Mouse (Mus musculus): ENCODE data around the gene Gm20425. TPM values are rescaled to one million over a fixed set of nuclear protein-coding genes. Genes with fewer than 3 reads are reported as not detected.
A peak's percentile ranks its signal among the peaks of the same experiment; 100 is the strongest.

Gene Gm20425
- polyA plus RNA-seq, 1 experiment from 2014 or later: 4.7 TPM

DNA sequence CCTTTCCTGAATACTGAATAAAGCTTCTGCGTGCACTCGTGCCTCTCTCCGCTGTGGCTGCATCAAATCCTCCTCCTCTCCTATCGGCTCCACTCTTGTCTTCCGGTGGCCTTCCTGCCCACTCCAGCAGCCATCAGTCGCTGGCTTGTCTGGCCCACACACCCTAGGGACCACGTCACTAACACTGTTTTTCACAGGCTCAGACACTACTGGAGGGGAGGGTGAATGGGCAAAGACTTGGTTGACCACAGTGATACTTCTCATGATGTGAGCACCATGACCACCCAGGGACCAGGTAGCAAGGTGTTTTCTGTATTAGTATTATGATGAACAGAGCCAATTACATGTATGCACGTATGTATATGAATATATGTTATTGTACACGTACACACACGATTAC lies 83.8 kb downstream of the Gm20425 start:
- WGBS: 52% methylated on average over 10 of the region's 10 CpGs
- peaks cover 7% of the 10 kb centered on the region; the same call in 1 of the 2 replicates for H3K36me3 ChIP-seq
- no peak overlapping the region for H3K4me3 ChIP-seq
- H3K9me3 ChIP-seq: no peaks in the 10 kb centered on the region
- H3K4me1 ChIP-seq: peaks cover 42% of the 10 kb centered on the region
- H3K4me2 ChIP-seq (replicated peaks): peak overlapping the region; percentile 37
- ATAC-seq (replicated peaks): peak; percentile 42
- no peak overlapping the region for H3K9ac ChIP-seq (replicated peaks)
- no peaks in the 10 kb centered on the region for H3K27me3 ChIP-seq
- H3K27ac ChIP-seq (replicated peaks): peak overlapping the region; percentile 66

DNA sequence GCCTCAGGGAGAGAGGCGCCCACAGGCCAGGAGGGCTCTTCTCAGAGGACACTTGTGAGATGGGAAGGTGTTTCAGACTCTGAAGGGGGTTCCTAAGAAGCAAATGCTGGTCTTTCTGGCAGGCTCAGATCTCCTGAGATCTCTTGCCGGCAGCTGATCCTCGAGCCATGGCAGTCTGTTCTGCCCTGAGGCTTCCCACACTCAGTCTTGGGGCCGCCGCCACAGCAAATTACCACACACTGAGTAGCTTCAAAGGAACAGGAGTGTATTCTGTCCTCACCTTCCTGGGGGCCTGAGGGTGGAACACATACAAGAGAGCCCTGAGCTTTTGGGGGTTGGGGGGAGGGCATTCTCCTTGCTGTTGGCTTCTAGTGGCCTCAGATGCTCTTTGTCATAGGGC lies 84.8 kb downstream of the Gm20425 start:
- Histone ChIP-seq H3K27ac (replicated peaks) (peak overlapping the region; percentile 66), H3K27me3 (no peaks in the 10 kb centered on the region), H3K4me2 (replicated peaks) (no peak overlapping the region), H3K9me3 (no peaks in the 10 kb centered on the region), H3K4me1 (peaks cover 42% of the 10 kb centered on the region), H3K4me3 (no peak overlapping the region), H3K9ac (replicated peaks) (no peak overlapping the region), H3K36me3 (peaks cover 5% of the 10 kb centered on the region; the same call in 1 of the 2 replicates)
- 40% methylated on average over 5 of the region's 5 CpGs for WGBS
- ATAC-seq (replicated peaks): no peak

- H3K9ac ChIP-seq (replicated peaks): no peak overlapping the region
- H3K36me3 ChIP-seq: peaks cover 5% of the 10 kb centered on the region; the same call in 1 of the 2 replicates
- H3K9me3 ChIP-seq: no peaks in the 10 kb centered on the region
- ATAC-seq (replicated peaks): no peak
- H3K27ac ChIP-seq (replicated peaks): no peak overlapping the region
- H3K4me1 ChIP-seq: peaks cover 42% of the 10 kb centered on the region
- no peak overlapping the region for H3K4me2 ChIP-seq (replicated peaks)
- 70% methylated on average over 4 of the region's 4 CpGs for WGBS
- no peak overlapping the region for H3K4me3 ChIP-seq
- H3K27me3 ChIP-seq: no peaks in the 10 kb centered on the region
These were observed 86.2 kb downstream of the Gm20425 start for GRCm38 (mm10) chr9:103143881-103144280.

DNA sequence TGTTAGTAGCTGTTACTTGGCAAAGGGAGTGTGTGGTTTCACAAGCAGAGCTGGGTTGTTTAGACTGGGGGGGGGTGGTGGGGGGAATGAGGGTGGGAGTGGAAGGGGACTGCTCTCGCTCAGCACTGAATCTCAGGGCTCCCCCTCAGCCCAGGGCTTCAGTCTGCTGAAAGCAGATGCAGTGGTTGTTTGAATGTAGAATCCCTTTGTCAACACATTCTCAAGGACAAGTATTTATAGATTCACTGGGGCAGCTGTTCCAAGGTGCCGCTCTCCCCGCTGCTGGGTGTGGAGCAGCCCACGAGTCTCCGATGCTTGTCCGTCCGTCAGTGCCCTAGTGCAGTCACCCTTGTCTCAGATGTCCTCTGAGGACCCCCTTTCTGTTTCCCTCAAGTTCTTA lies 88.8 kb downstream of the Gm20425 start:
- peaks cover 5% of the 10 kb centered on the region; the same call in 1 of the 2 replicates for H3K36me3 ChIP-seq
- H3K9ac ChIP-seq (replicated peaks): no peak overlapping the region
- no peak overlapping the region for H3K27ac ChIP-seq (replicated peaks)
- no peak overlapping the region for H3K4me2 ChIP-seq (replicated peaks)
- H3K4me1 ChIP-seq: peaks cover 24% of the 10 kb centered on the region
- no peaks in the 10 kb centered on the region for H3K9me3 ChIP-seq
- no peak for ATAC-seq (replicated peaks)
- WGBS: 85% methylated on average over 7 of the region's 7 CpGs
- no peaks in the 10 kb centered on the region for H3K27me3 ChIP-seq
- no peak overlapping the region for H3K4me3 ChIP-seq

GRCm38 (mm10) chr9:103140384-103140783 lies 89.7 kb downstream of the Gm20425 start:
- peaks cover 15% of the 10 kb centered on the region for H3K4me1 ChIP-seq
- H3K9me3 ChIP-seq: no peaks in the 10 kb centered on the region
- no peak overlapping the region for H3K4me2 ChIP-seq (replicated peaks)
- H3K36me3 ChIP-seq: peaks cover 5% of the 10 kb centered on the region; the same call in 1 of the 2 replicates
- no peak overlapping the region for H3K27ac ChIP-seq (replicated peaks)
- ATAC-seq (replicated peaks): no peak
- 85% methylated on average over 6 of the region's 6 CpGs for WGBS
- H3K27me3 ChIP-seq: no peaks in the 10 kb centered on the region
- H3K4me3 ChIP-seq: no peak overlapping the region
- no peak overlapping the region for H3K9ac ChIP-seq (replicated peaks)

Other genes starting within 250 kb of the Gm20425 start
- 1.6 TPM in 2 replicates for gene Slco2a1, start 241.6 kb downstream of the Gm20425 start, polyA plus RNA-seq (2015; fragmentation: Nextera tagmentation; extraction: Ambion mirVana)
- gene Rab6b, start 118.5 kb downstream of the Gm20425 start, polyA plus RNA-seq (2015; fragmentation: Nextera tagmentation; extraction: Ambion mirVana): 62.3 and 63.3 TPM in 2 replicates
- gene Srprb, start 28.2 kb downstream of the Gm20425 start, polyA plus RNA-seq (2015; fragmentation: Nextera tagmentation; extraction: Ambion mirVana): 48.8 and 49.1 TPM in 2 replicates
- gene Trf, start 137 bp upstream of the Gm20425 start, polyA plus RNA-seq (2015; fragmentation: Nextera tagmentation; extraction: Ambion mirVana): 25.5 and 25.7 TPM in 2 replicates
- 1.4 and 1.6 TPM in 2 replicates for gene 1300017J02Rik, start 74.8 kb upstream of the Gm20425 start, polyA plus RNA-seq (2015; fragmentation: Nextera tagmentation; extraction: Ambion mirVana)
- 38.4 and 38.5 TPM in 2 replicates for gene Topbp1, start 74.9 kb upstream of the Gm20425 start, polyA plus RNA-seq (2015; fragmentation: Nextera tagmentation; extraction: Ambion mirVana)
- gene Cdv3, start 135.5 kb upstream of the Gm20425 start, polyA plus RNA-seq (2015; fragmentation: Nextera tagmentation; extraction: Ambion mirVana): 74.1 and 92.1 TPM in 2 replicates

Data from forebrain, embryonic 15.5 days (tissue).